Mouse (Mus musculus): ENCODE results near the gene Apol9a.
"Not testable (repeated sequence)": the region's sequence is repeated elsewhere in the genome, so short reads cannot be mapped to it uniquely, and the experiment has no call there.

Apol9a gene

DNA sequence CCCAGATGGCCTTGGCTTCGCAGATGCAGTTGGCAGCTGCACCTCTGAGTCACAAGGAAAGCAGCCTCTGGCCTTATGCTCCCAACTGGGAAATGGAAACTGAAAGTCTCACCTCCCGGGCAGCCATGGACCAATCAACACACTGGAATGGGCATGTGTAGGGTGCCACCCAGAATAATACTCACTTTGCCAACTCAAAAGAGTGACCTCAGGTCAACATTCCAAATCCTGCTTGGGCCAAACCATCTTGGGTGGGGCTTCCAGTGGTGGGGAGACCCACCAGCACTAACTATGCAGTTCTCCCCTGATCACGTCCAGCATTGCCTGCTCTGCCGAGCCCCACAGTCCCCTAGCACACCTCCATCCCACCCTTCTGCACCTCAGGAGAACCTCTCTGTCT, at the start of gene Apol9a:
Gene Apol9a (minus strand): TSS at position 101 of the 400 bp plus-strand sequence.
- DNase-seq: not testable (repeated sequence)

DNA sequence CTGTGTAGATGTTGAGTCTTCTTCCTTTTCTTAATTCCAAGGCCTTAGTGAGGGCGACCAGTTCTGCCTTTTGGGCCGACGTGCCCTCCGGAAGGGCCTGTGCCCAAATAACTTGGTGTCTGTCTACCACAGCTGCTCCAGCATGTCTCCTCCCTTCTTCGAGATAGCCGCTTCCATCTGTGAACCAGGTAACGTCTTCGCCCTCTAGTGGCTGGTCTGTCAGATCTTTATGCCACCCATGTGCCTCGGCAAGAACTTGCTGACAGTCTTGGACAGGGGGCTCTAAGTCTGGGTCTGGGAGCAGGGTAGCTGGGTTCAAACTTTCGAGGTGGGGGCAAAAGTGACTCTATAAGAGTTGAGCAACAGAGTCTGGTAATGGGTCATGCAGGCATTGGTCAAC, 39.0 kb upstream of the Apol9a start:
- DNase-seq: not testable (repeated sequence)

DNA sequence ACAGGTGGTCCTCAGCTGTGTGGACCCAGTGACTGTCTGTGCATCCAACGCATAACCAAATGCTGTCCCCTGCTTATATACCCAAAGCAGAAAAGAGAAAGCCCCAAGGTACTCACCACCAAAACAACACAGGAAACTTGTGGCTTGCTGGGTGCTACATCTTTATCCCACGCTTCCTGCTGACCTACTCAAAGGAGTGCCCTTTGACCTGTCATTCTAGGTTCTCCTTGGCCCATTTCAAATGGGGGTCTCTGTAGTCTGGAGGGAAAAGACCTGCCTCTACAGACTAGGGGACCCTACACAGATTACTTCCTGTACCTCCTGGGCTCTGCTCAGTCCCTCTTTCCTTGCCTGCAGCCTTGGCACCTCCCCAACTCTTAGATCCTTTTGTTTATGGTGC, 36.5 kb upstream of the Apol9a start, which contains the start of gene Apol7b:
Gene Apol7b (minus strand): TSS at position 101 of the 400 bp plus-strand sequence.
- not testable (repeated sequence) for DNase-seq

DNA sequence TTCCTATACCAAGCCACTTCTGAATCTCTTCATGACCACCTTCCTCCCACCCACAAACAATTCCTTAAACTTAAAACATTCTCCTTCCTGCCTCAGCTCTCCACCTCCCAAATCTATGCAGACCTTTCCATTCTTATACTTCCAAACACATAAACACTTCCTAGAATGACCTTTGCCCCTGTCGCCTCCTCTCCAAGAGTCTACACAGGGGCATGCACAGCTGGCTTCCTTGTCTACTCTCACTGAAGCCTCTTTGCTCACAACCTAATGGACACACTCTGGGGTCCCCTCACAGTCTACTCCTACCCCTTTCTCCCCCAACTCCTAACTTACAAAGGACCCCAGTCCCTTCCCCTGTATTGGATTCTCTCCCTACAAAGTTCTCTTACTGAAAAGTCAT, 34.7 kb upstream of the Apol9a start:
- not testable (repeated sequence) for DNase-seq

DNA sequence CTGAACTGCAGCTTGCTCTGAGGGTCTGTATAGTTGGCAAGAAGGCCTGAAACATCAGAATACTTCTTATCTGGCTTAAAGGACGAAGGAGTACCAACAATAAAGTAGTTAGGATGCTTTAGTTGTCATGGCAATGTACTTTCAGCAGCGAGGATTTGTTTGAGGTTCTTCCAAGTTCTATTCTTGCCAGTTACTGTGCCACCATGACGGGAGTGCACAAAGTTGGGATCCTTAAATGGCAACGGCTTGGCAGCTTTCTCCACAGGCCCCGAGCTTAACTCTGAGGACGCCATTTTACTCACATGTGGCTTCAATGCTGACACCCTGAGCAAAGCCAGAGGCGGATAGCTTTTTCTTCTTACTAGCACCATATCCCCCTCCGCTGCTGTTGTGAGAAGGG, 33.8 kb upstream of the Apol9a start:
- peak; percentile 41 for DNase-seq

DNA sequence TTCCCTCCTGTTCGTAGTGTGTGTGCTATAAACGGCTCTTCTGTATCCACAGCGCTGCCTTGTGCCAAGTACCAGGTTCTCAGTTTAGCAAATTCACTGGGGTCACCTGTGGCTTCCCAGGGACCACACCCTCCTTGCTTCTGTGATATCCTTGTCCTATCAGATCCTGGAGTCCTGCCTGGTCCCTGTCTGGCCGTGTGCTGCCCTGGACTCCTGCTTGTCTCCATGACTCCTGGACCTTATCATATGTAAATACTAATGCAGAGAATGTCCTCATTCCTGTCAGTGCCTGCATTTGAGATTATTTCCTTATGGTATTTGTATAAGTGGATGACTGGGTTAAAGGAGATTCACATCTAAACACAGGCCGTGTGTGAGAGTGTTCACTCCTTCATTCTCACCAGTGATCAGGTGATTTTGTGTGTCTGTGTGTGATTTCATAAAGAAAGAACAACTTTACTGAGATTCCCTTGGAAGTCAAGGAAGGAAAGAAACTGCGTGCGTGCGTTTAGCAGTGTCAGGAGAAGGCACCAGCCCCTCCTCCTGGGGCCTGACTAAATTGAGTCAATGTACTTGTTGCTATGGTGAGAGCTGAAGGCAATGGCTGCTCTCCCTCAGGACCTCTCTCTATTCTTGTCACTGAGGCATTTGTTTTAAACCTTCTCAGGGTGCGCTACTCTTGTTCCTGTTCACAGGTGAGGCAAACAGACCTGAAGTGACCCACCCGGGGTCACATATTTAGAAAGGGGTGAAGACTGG, 17.9 kb upstream of the Apol9a start:
- not testable (repeated sequence) for DNase-seq

DNA sequence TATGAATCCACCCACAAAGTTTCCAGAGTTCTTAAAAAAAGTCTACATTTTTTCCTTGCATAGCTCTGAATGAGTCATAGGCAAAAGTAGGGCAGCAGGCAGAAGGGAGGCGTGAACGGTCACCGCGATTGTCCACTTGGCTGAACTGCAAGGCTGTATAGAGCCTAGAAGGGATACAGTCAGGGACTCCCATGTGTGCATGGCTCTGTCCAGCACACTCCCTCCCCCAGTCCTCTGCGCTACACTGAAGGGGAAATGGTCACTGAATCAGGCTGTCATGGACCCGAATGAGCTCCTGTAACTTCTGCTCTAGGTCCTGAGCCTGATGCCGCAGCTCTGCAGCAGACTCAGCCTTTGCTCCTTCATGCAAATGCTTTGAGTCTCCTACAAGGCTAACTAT, 12.0 kb upstream of the Apol9a start:
- DNase-seq: not testable (repeated sequence)

DNA sequence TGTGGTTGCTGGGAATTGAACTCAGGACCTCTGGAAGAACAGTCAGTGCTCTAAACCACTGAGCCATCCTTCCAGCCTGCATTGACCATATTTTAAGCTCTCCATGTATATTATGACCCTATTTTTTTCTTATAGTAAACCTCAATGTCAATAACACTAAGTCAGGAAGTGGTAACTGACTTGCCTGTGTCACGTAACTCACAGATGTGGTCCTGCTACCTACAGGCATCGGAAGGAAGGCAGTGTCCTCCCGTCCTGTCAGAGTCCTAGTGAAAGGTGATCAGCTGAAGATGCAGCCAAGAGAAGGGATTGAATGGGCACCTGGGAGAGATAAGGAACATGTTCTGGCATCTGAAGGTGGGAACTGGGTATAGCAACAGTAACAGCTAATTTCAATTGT, 8.7 kb upstream of the Apol9a start:
- DNase-seq: not testable (repeated sequence)

DNA sequence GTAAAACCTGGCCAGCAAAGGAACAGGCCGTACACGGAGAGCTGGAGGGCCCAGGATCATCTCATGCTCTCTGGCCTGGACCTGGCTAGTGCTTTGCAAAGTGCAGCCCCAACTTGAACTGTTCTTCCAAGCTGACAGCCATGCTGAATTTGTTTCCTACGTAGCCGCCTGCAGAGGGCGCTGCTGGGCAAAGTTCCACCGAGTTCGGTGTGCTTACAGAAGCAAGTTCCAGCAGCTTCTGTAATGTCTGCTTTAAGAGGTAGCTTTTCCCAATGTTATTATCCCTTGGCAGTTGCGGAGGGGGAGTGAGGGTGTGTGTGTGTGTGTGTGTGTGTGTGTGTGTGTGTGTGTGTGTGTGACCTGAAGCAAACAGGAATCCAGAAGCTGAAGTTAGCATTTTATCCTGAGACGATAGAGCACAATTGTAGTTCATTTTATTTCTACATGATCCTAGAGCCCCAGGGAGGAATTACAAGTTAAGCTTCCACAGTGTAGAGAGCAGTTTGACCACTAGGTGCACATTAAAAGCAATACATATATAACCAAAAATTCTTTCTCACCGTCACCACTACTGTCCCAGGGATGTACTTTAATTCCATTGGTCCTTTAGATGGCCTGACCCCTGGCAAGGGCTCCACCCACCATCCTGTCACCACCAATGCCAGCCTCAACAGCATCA, 5.9 kb upstream of the Apol9a start:
- DNase-seq: not testable (repeated sequence)

DNA sequence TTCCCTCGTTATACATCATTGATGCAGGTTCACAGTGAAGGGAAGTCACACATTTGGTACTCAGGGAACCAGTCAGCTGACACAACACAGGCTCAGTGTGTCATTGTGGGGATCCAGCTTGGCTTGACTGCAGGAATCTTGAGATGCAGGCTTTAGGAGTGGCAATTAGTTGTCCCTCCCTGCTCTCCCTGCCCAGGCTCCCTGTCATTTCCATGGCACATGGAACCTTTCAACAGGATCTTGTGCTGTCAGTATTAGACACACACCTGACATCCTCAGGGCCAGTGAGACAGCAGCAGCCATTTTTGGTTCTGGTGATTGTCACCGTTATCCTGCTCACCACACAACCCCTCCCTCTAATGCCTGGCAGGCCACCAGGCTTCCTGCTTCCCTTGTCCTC, 4.7 kb upstream of the Apol9a start:
- not testable (repeated sequence) for DNase-seq

DNA sequence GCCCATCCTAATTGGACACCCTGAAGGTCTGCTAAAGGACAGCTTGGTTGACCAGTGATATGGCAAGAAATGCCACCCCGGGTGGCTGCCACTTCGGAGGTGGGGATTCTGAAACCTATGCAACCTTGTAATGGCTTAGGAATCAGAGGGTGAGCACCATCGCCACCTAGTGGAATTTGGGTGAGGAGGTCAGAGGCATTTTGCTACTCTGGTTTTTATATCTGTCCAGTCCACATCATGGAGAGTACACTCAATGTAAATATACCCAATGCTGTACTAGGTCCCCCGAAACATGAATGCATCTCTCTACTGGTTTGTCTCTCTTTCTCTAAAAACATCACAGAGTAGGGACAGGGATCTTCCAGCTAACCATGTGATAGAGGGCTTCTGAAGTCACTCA, 1.8 kb upstream of the Apol9a start:
- DNase-seq: not testable (repeated sequence)

DNA sequence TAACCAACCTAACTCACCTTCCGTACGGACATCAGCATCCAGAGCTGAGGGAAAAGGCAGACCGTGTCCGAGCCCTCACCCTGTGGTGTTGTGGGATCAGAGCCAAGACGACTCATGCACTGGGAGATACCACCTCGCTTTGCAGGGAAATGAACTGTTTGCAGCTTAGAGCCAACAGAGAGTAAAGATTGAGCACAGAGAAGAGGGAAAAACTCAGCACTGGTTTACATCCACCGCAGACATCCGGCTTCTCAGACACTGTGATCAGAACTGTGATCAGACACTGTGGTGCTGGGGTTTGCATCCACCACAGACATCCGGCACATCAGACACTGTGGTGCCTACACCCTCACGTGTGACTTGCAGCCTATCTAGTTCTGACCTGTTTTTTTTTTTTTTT, 4.6 kb downstream of the Apol9a start:
- not testable (repeated sequence) for DNase-seq

DNA sequence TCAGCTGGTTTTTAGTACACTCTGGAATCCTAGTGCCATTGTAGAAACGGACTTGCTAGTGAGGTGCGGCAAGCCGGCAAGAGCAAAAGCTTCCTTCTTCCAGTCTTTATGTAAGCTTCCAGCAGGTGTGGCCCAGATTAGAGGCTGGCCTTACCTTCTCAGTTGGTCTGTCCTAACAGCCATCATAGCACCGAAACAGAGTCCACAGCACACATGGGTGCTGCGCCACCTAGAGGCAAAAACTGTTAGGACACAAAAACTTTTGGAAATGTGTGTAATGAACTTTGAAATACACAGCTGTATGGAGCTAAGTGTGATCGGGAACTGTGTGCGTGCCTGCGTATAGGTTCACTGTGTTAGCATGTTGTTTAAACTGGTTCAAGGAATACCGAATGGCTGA, 11.9 kb downstream of the Apol9a start, which contains the start of gene Apol7a:
Gene Apol7a (minus strand): TSS at position 84 of the 400 bp plus-strand sequence.
- not testable (repeated sequence) for DNase-seq

DNA sequence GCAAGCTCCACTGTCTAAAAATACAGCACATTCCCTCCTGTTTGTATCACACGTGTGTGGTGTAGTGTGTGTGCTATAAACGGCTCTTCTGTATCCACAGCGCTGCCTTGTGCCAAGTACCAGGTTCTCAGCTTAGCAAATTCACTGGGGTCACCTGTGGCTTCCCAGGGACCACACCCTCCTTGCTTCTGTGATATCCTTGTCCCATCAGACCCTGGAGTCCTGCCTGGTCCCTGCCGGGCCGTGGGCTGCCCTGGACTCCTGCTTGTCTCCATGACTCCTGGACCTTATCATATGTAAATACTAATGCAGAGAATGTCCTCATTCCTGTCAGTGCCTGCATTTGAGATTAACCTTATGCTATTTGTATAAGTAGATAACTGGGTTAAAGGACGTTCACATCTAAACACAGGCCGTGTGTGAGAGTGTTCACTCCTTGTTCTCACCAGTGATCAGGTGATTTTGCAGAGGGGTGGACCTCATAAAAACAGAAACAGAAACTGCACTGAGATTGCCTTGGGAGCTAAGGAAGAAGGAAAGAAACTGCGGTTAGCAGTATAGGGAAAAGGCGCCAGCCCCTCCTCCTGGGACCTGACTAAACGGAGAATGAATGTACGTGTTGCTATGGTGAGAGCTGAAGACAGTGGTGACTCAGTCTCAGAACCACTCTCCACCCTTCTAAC, 13.3 kb downstream of the Apol9a start:
- not testable (repeated sequence) for DNase-seq

DNA sequence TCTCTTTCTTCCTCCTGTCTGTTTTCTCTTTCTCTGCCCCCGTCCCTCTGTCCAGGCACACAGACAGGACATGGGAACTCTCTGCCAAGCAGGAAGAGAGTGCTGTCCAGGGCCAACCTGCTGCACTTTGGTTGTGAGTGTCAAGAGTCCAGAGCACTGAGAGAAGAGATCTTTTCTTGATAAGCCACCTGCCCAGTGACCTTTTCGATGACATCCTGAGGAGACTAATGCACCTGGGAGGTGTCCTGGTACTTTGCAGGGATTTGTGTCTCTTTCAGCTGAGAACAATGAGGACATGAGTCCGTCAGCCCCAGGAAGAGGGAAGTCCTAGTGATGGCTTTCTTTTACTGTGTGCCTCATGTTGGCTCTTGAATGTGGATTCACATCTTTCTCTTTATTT, 17.1 kb downstream of the Apol9a start:
- DNase-seq: not testable (repeated sequence)

DNA sequence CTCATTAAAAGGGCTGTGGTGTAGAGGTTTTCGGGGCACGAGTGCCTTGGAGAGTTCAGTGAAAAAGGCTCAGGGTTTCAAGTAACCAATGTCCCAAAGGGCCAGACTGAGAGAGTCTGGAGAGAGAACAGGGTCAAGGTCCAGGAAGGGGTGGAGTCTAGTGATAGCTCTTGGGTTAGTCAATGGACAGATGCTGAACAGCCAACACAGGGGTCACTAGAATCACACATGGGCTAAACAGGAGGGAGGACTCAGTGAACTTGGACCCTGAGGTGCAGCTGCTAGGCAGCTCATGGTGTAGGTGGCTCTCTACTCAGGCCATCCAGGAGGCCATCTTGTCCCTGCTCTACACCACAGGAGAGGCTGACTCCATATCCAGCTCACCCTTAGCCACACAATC, 23.5 kb downstream of the Apol9a start:
- DNase-seq: no peak

DNA sequence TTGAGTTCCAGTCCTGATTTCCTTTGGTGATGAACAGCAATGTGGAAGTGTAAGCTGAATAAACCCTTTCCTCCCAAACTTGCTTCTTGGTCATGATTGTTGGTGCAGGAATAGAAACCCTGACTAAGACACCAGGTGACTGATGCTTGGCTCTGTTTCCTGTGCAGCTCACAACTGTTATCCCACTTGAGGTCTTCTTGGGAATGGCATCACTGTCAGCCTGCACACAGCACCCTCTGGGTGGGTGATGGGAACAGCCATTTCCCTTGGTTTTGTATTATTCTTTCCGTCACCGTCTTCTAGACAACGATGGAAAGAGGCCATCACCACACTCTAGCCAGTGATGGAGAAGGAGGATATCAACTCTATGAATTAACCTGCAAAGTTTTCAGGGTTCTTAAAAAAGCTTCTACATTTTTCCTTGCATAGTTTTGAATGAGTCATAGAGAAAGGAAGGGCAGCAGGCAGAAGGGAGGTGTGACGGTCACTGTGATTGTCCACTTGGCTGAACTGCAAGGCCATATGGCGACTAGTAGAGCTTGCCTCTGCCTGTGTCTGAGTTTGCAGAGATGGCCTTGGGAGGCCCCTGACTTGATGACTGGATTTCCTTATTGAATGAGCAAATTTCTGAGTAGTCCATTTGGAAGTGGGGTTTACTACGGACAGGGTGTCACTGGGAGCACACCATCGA, 26.4 kb downstream of the Apol9a start:
- DNase-seq: no peak

DNA sequence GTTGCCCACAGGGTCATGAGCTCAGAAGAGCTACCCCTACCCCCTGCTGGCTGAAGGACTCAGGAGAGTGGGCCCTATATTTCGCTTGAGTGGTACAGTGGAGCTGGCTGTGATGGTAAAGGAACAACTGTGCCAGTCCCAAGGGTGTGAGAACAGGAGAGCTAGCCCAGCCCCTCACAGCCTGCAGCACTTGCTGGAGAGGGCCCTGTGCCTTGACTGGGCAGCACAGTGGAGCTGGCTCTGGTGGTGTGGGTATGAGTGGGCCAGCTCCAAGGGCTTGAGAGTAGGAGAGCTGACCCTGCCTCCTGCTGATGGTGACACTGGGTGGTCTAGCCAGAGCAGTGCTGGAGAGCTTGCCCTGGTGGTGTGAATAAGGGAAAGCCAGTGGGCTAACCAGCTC, 28.1 kb downstream of the Apol9a start:
- no peak for DNase-seq

DNA sequence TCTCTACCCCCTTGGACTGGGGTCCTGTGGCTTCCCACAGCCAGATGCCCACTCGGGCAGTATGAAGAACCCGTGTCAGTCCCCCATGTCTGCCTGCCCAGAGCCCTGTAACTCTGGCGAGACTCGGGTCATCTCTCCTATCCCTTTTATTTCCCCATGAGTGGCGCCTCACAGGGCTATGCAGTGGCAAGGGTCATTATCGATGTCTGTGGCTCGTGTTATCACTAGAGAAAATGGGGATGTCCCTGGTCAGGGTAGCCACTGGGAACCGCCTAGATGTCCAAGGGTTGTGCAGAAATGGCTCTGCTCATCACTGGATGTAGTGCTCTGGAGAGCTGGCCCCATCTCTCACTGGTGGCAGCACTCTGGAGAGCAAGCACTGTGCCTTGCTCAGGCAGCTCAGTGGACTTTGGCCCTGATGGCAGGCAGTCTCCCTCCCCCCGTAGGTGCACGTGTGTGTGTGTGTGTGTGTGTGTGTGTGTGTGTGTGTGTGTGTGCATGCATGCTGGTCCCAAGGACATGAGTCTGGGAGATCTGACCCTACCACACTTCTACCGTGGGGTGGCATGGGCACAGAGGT, 28.6 kb downstream of the Apol9a start:
- no peak for DNase-seq

DNA sequence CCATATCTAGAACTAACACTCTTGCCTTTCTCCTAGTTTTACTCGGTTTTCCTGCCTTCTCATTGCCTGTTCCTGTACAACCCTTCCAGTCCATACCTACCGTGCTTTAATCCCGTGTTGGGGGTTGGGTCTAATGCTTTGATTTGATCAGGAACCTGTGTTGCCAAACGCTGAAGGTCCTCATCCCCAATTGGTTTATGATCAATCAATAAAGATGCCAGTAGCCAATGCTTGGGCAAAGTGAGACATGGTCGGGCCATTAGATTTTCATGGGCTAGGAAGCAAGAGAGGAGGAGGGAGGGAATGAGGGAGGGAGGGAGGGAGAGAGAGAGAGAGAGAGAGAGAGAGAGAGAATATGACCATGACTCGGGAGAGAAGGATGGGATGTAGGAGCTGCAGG, 29.5 kb downstream of the Apol9a start:
- DNase-seq: no peak

DNA sequence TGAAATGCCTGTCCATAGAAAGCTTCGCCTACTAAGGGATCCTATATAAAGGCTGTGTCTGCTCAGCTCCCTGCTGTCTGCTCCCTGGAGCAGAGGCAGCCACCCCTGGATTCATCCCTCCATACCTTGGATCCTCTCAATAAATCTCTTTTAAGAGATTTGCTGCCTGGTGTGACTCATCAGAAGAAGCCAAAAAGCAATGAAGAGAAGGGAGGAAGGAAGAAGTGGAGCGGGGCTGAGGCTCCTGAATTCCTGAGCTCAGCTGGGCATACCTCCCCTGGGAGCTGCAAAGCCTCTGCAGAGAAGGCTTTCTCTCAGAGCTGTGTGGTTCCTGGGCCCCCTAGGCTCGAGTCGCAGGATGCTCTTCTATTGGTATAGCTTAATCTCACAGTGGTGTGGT, 31.0 kb downstream of the Apol9a start:
- no peak for DNase-seq

DNA sequence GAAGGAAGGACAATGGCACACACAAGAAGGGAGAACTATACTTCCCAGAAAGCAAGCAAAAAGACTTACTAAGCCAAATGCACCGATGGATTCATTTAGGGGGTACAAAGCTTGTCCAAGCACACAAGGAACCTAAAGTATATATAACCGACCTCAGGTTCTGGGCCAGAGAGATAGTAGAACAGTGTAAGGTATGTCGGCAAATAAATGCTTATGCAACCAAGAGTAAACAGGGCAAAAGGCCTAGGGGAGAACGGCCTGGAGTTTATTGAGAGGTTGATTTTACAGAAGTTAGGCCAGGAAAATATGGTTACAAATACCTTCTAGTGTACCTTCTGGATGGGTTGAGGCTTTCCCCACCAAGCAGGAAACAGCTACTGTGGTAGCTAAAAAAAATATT, 33.5 kb downstream of the Apol9a start:
- DNase-seq: no peak

DNA sequence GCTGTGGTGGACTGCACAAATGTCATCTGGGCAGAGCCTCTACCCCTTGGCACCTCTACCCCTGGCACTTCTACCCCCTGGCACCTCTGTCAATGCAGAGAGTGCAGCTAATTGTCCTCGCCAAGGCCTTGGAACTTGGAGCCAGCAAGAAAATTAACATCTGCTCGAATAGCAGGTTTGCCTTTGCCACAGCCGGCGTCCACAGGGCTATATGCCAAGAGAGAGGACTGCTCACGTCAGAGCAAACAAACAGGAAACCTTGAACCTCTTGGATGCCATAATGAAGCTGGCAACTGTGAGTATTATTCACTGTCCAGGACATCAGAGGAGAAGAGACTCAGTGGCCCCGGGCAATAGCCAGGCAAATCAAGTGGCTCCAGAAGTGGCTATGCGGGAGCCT, 34.0 kb downstream of the Apol9a start:
- DNase-seq: no peak

Measured in layer of hippocampus, adult 9-11 months (tissue).